Mouse (Mus musculus) MEL (cell line): ENCODE measurements around the gene Tmem92. TPM values are rescaled to one million over a fixed set of nuclear protein-coding genes. Genes with fewer than 3 reads are reported as not detected.

Experiments
- DNase-seq: peaks from one replicate; pipeline ENCODE4 v3.0.0; 2011; ENCODE audit warnings: low read depth, low spot score
- H3K27ac ChIP-seq: 2 replicates; pipeline ENCODE4 v1.5.1; 2012; ENCODE audit warnings: low read depth, mild to moderate bottlenecking, control low read depth, low read length, moderate library complexity; ENCODE audit not compliant: control insufficient read depth
- H3K27me3 ChIP-seq, 2 experiments: fragments of 150-350 bp in 1 of 2; sonication (generic) in 1 of 2; 2 replicates each; pipeline ENCODE4 v1.6.1; 2012; ENCODE audit warnings: low read length in 2 of 2, mild to moderate bottlenecking in 2 of 2, improper control_type of control experiment in 1 of 2, moderate library complexity in 1 of 2; ENCODE audit not compliant: insufficient read depth in 2 of 2, control insufficient read depth in 1 of 2
- H3K36me3 ChIP-seq, 2 experiments: 2 replicates each; pipeline ENCODE4 v1.6.1; 2012 to 2014; ENCODE audit warnings: low read length in 2 of 2, improper control_type of control experiment in 1 of 2, inconsistent platforms in 1 of 2, mild to moderate bottlenecking in 1 of 2; ENCODE audit not compliant: insufficient read depth in 2 of 2, control insufficient read depth in 1 of 2
- H3K4me1 ChIP-seq, 2 experiments: fragments of 150-350 bp in 1 of 2; sonication (generic) in 1 of 2; 2 replicates each; pipeline ENCODE4 v1.6.1; 2012; ENCODE audit warnings: low read length in 2 of 2, improper control_type of control experiment in 1 of 2, mild to moderate bottlenecking in 1 of 2; ENCODE audit not compliant: insufficient read depth in 2 of 2, control insufficient read depth in 1 of 2
- H3K4me3 ChIP-seq, 2 experiments: fragments of 150-350 bp in 1 of 2; sonication (generic) in 1 of 2; 2 replicates each; pipeline ENCODE4 v1.5.1; 2012; ENCODE audit warnings: low read depth in 2 of 2, low read length in 2 of 2, mild to moderate bottlenecking in 2 of 2, moderate library complexity in 2 of 2, control low read depth in 1 of 2, improper control_type of control experiment in 1 of 2; ENCODE audit not compliant: control insufficient read depth in 1 of 2, insufficient read depth in 1 of 2
- H3K79me2 ChIP-seq: 2 replicates; pipeline ENCODE4 v1.6.1; 2012; ENCODE audit warnings: mild to moderate bottlenecking, low read length, moderate library complexity; ENCODE audit not compliant: control insufficient read depth, poor library complexity, insufficient read depth
- H3K9ac ChIP-seq: 2 replicates; pipeline ENCODE4 v1.6.1; 2012; ENCODE audit warnings: low read depth, mild to moderate bottlenecking, control low read depth, low read length, moderate library complexity; ENCODE audit not compliant: control insufficient read depth, poor library complexity, severe bottlenecking
- H3K9me3 ChIP-seq: fragments of 150-350 bp; sonication (generic); replicated peaks from 2 replicates; pipeline ENCODE4 v1.6.1; 2012; ENCODE audit warnings: mild to moderate bottlenecking, low read length, improper control_type of control experiment, moderate library complexity; ENCODE audit not compliant: insufficient read depth
- BHLHE40 ChIP-seq: IDR thresholded peaks from 2 replicates; pipeline ENCODE4 v1.6.1; 2012; ENCODE audit warnings: low read depth, mild to moderate bottlenecking, inconsistent platforms, low read length, improper control_type of control experiment, borderline replicate concordance
- CHD1 ChIP-seq: IDR thresholded peaks from 2 replicates; pipeline ENCODE4 v1.6.1; 2012; ENCODE audit warnings: low read depth, mild to moderate bottlenecking, inconsistent platforms, low read length, improper control_type of control experiment
- CTCF ChIP-seq, 3 experiments: IDR thresholded peaks in 2 of 3; conservative IDR thresholded peaks in 1 of 3; 2 replicates each; pipeline ENCODE4 v1.5.1; 2011 to 2012; ENCODE audit warnings: low read length in 3 of 3, low read depth in 2 of 3, mild to moderate bottlenecking in 2 of 3, improper control_type of control experiment in 1 of 3, inconsistent platforms in 1 of 3, mixed read lengths in 1 of 3, moderate library complexity in 1 of 3; ENCODE audit not compliant: control insufficient read depth in 1 of 3, insufficient read depth in 1 of 3, poor library complexity in 1 of 3, severe bottlenecking in 1 of 3
- E2F4 ChIP-seq: IDR thresholded peaks from 2 replicates; pipeline ENCODE4 v1.6.1; 2011; ENCODE audit warnings: low read depth, low read length, improper control_type of control experiment, borderline replicate concordance
- EP300 ChIP-seq, 2 experiments: IDR thresholded peaks; 2 replicates each; pipeline ENCODE4 v1.6.1; 2011; ENCODE audit warnings: improper control_type of control experiment in 2 of 2, low read length in 2 of 2, low read depth in 1 of 2, mild to moderate bottlenecking in 1 of 2
- GATA1 ChIP-seq: IDR thresholded peaks from 2 replicates; pipeline ENCODE4 v1.6.1; 2011; ENCODE audit warnings: low read depth, low read length, improper control_type of control experiment
- JUND ChIP-seq: IDR thresholded peaks from 2 replicates; pipeline ENCODE4 v1.6.1; 2011; ENCODE audit warnings: low read depth, mild to moderate bottlenecking, improper control_type of control experiment, low read length
- MEF2A ChIP-seq: IDR thresholded peaks from 2 replicates; pipeline ENCODE4 v1.6.1; 2014; ENCODE audit warnings: low read depth, mild to moderate bottlenecking, inconsistent platforms, low read length, improper control_type of control experiment; ENCODE audit not compliant: poor library complexity, insufficient replicate concordance, severe bottlenecking; ENCODE audit errors: extremely low read depth
- MYB ChIP-seq: IDR thresholded peaks from 2 replicates; pipeline ENCODE4 v1.6.1; 2011; ENCODE audit warnings: mild to moderate bottlenecking, low read depth, low read length, improper control_type of control experiment
- POLR2AphosphoS2 ChIP-seq: IDR thresholded peaks from 2 replicates; pipeline ENCODE4 v1.6.1; 2011; ENCODE audit warnings: low read length, improper control_type of control experiment
- POLR2AphosphoS5 ChIP-seq: IDR thresholded peaks from 2 replicates; pipeline ENCODE4 v1.6.1; 2012; ENCODE audit warnings: low read depth, borderline replicate concordance, mild to moderate bottlenecking, inconsistent platforms, low read length, moderate library complexity, mixed read lengths
- RAD21 ChIP-seq: IDR thresholded peaks from 2 replicates; pipeline ENCODE4 v1.6.1; 2011; ENCODE audit warnings: mild to moderate bottlenecking, low read depth, low read length, improper control_type of control experiment
- SIN3A ChIP-seq: IDR thresholded peaks from 2 replicates; pipeline ENCODE4 v1.6.1; 2012; ENCODE audit warnings: low read length, improper control_type of control experiment, inconsistent platforms
- SMC3 ChIP-seq: IDR thresholded peaks from 2 replicates; pipeline ENCODE4 v1.6.1; 2011; ENCODE audit warnings: low read depth, low read length, improper control_type of control experiment
- TCF12 ChIP-seq: IDR thresholded peaks from 2 replicates; pipeline ENCODE4 v1.6.1; 2014; ENCODE audit warnings: low read depth, mild to moderate bottlenecking, inconsistent platforms, low read length, improper control_type of control experiment, moderate library complexity
- UBTF ChIP-seq: IDR thresholded peaks from 2 replicates; pipeline ENCODE4 v1.6.1; 2012; ENCODE audit warnings: low read depth, mild to moderate bottlenecking, inconsistent platforms, low read length, improper control_type of control experiment, moderate library complexity, borderline replicate concordance; ENCODE audit not compliant: insufficient read depth
- USF1 ChIP-seq: IDR thresholded peaks from 2 replicates; pipeline ENCODE4 v1.6.1; 2014; ENCODE audit warnings: low read depth, mild to moderate bottlenecking, inconsistent platforms, low read length, improper control_type of control experiment, moderate library complexity
- ZC3H11A ChIP-seq: IDR thresholded peaks from 2 replicates; pipeline ENCODE4 v1.6.1; 2012; ENCODE audit warnings: low read depth, mild to moderate bottlenecking, inconsistent platforms, low read length, improper control_type of control experiment
- ZNF384 ChIP-seq: IDR thresholded peaks from 2 replicates; pipeline ENCODE4 v1.6.1; 2012; ENCODE audit warnings: low read depth, mild to moderate bottlenecking, inconsistent platforms, low read length, improper control_type of control experiment
- polyA plus RNA-seq, 2 experiments: library from polyadenylated mRNA; stranded (reverse) in 1 of 2; unstranded in 1 of 2; fragments of >175 nt in 1 of 2; fragments of >200 nt in 1 of 2; gene quantifications; 2 replicates each; pipeline versions ENCODE4 v1.2.1 to v1.2.4; 2012; ENCODE audit warnings: low replicate concordance in 2 of 2, low read depth in 1 of 2; ENCODE audit not compliant: insufficient read length in 2 of 2, insufficient read depth in 1 of 2, missing spikeins in 1 of 2
- total RNA-seq: library from RNA; depleted of rRNA; stranded (reverse); fragments of 300-350 nt; gene quantifications from 2 replicates; pipeline ENCODE4 v1.2.3, GENCODE M21; 2012

Gene Tmem92
- total and polyA plus RNA-seq, 3 experiments = not detected

GRCm38 (mm10) chr11:94785247-94785646, 2.7 kb upstream of the Tmem92 start:
- Histone ChIP-seq H3K9me3 (no peaks in the 10 kb centered on the region), H3K79me2 (no peaks in the 10 kb centered on the region), H3K27me3 (peaks cover 7 to 10% of the 10 kb centered on the region in 2 experiments), H3K4me3 (no peak overlapping the region), H3K9ac (no peak overlapping the region), H3K27ac (no peak overlapping the region), H3K36me3 (no peaks in the 10 kb centered on the region)
- peak; percentile 64 for DNase-seq
- TF ChIP-seq MYB (no peak), USF1 (no peak), RAD21 (peak; percentile 49), ZC3H11A (peak; percentile 30; the same call in 1 of the 2 replicates), SMC3 (peak; percentile 50), CHD1 (no peak), CTCF (IDR thresholded peaks at IDR 0.05 in 2 of 3, conservative IDR thresholded peaks at IDR 0.05 in 1 of 3; ENCODE audit: control insufficient read depth in 1 of 3, insufficient read depth in 1 of 3, low read depth in 2 of 3, low read length in 3 of 3, poor library complexity in 1 of 3, severe bottlenecking in 1 of 3) (peak; percentile 68 to 92 (median 77))
- TF ChIP-seq, all 39 proteins: peak for 4
- no peaks in the 10 kb centered on the region for H3K4me1 ChIP-seq

GRCm38 (mm10) chr11:94774887-94775497, 7.5 kb downstream of the Tmem92 start:
- DNase-seq = no peak
- Histone ChIP-seq H3K27me3 (peaks cover under 1 to 3% of the 10 kb centered on the region in 2 experiments; a peak in 2 of 4 replicates), H3K9me3 (no peaks in the 10 kb centered on the region), H3K36me3 (no peaks in the 10 kb centered on the region), H3K4me3 (no peak overlapping the region), H3K27ac (no peak overlapping the region), H3K4me1 (no peaks in the 10 kb centered on the region), H3K79me2 (no peaks in the 10 kb centered on the region), H3K9ac (no peak overlapping the region)
- no peak for TF ChIP-seq EP300 (IDR thresholded peaks at IDR 0.05; ENCODE audit: low read depth in 1 of 2, low read length in 2 of 2)
- no peak for TF ChIP-seq MEF2A
- no peak for TF ChIP-seq SIN3A
- no peak for TF ChIP-seq TCF12
- no peak for TF ChIP-seq ZNF384
- no peak for TF ChIP-seq JUND
- TF ChIP-seq GATA1 = no peak
- no peak for TF ChIP-seq SMC3
- no peak for TF ChIP-seq E2F4
- TF ChIP-seq UBTF = no peak
- TF ChIP-seq POLR2AphosphoS2 = no peak
- TF ChIP-seq POLR2AphosphoS5 = no peak
- no peak for TF ChIP-seq BHLHE40
